Mouse (Mus musculus): Measurements from ENCODE around the gene Haus8.

- peak; percentile 83 for TF ChIP-seq CTCF (IDR thresholded peaks at IDR 0.05; ENCODE audit: low read depth)
- TF ChIP-seq EP300 (IDR thresholded peaks at IDR 0.05; ENCODE audit: low read depth) = peak; percentile 27
These were observed at the start of gene Haus8, which contains the start of gene Myo9b for GRCm38 (mm10) chr8:71272286-71273150.
